Mouse (Mus musculus): ENCODE data around the gene Grwd1.
"Not testable (repeated sequence)": the region's sequence is repeated elsewhere in the genome, so short reads cannot be mapped to it uniquely, and the experiment has no call there.

Grwd1 gene

DNA sequence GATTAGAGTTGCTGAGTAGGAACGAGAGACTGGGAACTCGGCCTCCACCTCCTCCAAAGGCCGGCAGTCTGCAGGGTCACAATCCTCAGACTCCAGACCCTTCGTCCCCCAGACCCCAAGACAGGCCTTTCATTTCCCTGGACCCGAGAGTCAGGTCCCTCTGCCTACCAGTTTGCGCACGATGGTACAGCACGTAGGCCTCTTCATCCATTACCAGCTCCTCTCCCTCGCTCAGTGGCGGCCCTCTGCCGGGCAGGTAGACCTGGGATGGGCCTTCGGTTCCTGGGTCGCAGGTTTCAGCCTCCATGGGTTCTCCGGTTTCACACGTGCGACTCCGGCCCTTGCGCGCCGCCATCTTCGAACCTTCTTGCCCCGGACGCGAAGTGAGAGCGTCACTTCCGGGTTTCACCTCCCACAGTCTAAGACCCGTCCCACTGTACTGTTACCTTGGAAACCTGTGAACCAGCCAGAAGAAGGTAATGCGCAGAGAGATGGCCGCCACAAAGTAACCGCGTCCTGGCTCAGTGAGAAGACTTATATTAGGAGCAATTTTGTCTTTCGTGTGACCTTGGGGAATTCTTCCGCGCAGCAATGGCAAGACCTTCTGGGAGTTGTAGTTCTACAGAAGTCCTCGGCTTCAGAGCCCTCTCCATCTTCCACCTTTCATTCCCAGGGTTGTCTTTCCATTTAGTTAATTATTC lies at the start of gene Grwd1:
TSS of gene Grwd1 (minus strand) at position 518 of the 701 bp plus-strand sequence.
- DNase-seq (ENCODE audit: low read depth, low spot score), result peak; percentile 85

DNA sequence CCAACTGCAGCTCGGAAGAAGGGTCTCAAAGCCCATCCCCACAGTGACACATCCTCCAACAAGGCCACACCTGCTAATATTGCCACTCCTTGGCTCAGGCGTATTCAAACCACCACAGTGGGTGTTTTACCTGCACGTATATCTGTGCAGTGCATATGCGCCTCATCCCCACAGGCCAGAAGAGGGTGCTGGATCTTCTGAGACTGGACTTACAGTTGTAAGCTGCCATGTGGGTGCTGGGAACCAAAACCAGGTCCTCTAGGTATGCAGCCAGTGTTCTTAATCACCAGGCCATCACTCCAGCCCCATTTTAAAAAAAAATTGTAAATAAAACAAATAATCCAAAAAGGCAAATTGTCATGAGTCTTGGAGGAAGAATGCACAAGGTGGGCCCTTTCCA lies 49.8 kb upstream of the Grwd1 start:
- DNase-seq (ENCODE audit: low read depth, low spot score), result no peak

DNA sequence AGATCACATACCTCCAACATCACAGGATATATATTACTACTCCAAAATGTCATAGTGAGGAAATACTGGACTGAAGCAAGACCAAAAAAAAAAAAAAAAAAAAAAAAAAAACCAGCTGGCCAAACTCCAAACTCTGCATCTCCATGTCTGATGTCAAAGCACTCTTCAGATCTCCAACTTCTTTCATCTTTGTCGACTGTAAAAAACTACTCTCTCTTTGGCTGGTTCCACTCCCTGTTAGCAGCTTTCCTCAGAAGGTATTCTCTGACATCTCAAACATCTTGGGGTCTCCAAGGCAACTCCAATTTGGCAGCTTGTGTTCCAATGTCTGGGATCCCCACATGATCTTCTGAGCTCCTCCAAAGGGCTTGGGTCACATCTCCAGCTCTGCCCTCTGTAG lies 47.5 kb upstream of the Grwd1 start, which contains the start of gene Grin2d:
TSS of gene Grin2d (minus strand) at position 101 of the 400 bp plus-strand sequence.
- DNase-seq (ENCODE audit: low read depth, low spot score), result not testable (repeated sequence)

DNA sequence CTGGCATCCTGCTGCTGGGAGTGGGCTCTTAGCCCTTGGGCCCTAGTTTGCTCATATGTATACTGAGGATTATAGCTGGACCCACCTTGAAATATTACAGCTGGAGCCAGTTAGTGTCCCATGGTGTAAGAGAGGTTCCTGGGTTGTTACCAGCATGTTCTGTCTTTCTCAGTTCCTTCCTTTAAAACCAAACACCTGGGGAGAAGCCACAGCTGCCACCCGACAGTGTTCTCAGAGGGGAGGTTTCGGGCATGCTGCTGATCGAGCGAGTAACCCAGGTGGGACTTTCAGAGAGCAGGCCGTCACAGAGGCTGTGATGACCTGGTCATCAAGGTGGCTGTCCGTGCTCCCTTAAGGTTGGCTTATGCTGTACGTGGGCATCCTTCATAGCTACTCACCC lies 46.2 kb upstream of the Grwd1 start:
- DNase-seq (ENCODE audit: low read depth, low spot score), result no peak

DNA sequence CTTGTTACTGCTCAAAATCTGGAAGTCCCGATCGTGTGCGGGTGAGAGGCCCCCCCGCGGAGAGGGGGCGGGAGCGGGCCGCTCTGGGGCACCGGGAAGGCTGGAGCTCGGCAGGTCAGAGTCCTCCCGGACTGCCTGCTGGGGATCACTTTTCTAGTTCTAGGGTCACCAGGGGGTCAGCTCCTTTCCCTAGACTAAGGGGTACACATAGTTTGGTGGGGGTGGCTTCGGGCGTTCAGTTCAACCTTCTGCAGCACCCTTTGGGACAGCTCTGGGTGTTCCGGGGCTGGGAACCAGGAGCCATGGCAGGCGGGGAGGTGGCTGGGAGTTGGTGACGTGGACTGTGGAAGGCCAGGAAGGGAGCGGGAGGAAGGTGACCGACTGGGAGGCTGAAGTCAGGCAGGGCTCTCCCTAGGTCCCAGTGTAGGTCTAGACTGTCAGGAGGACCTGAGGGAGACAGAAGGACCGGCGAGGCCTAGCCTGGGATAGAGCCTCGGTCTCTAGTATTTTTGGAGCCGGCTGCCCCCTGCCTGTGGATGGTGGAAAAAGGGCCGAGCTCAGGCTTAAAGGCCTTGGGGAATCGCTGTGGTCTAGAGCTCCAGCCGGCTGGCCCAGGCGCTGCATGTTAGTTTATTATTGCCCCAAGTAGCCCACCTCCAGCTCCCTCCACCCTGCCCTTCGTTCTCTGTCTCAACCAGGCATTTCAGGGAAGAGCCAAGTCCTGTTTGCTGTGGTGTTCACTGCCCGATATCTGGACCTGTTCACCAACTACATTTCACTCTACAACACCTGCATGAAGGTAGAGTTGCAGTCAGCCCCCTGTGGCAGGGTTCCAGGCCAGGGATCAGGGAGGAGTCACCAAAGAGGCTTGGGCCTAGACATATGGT lies 42.6 kb upstream of the Grwd1 start:
- no peak for DNase-seq (ENCODE audit: low read depth, low spot score)

DNA sequence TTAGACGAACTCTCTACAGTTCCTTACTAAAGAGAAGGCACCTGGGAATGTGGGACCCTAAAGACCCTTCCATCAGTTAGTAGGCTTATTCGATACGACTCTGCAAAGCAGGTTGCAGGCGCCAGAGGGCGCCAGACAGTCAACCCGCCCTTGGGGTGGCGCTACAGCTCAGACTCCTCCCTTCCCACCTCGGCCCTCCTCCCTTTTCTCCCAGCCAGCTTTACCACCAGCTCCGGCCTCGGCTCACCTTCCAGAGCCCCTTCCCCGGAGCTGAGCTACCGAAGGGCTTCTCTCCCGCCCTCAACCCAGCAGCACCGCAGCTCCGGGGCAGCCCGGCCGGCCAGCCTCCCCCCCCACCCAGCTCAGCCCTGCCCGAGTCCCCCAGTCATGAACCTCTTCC lies 41.9 kb upstream of the Grwd1 start, which contains the start of gene Kdelr1:
TSS of gene Kdelr1 (plus strand) at position 149 of the 400 bp plus-strand sequence.
- DNase-seq (ENCODE audit: low read depth, low spot score), result peak; percentile 91

DNA sequence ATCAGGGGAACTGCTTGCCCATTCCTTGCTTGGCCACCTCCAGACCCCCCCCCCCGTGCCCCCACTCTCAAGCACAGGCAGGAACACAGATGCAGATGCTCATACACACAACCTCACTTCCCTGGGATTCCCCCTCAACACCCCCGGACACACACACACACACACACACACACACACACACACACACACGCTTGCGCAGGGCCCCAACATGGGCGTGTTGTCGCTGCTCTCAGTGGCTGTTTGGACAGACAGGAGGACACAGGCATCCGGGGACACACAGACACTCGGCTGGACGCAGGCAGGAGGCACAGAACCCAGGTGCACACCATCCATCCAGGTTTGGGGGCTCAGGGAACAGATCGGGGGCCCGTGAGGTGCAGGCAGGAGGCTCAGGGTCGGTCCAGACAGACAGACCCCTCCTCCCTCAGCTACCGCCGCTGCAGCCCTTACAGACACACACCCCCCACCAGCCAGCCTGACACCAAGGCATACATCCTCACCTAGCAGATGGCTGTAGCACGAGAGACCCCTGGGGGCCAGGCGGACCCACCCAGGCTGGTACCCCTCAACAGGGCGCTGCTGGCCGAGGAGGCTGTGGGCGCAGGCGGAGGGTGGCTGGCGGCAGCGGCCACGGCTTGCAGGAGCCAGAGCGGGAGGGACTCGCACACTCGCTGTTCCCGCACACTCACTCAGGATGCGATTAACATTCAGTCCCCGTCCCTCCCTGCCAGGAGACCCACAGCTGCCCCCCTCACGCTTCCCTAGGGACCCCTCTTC lies 39.7 kb upstream of the Grwd1 start:
- DNase-seq (ENCODE audit: low read depth, low spot score), result no peak

DNA sequence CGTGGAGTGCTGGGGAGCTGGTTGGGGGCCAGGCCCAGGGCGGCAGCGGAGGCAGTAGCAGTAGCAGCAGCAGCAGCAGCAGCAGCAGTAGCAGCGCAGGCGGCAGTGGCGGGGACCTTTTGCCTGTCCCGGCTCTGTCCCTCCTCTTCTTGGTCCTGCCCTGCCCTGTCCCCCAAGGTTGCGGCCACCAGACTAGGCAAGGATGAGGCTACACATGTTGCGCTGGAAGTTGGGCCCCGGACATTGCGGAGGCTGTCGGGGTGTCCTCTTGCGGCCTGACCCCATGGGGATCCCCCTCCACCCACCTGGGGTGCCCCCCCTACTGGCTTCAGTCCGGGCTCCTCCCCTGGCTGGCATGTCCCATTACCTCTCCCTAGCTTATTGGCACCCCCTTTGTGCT lies 39.0 kb upstream of the Grwd1 start:
- no peak for DNase-seq (ENCODE audit: low read depth, low spot score)

DNA sequence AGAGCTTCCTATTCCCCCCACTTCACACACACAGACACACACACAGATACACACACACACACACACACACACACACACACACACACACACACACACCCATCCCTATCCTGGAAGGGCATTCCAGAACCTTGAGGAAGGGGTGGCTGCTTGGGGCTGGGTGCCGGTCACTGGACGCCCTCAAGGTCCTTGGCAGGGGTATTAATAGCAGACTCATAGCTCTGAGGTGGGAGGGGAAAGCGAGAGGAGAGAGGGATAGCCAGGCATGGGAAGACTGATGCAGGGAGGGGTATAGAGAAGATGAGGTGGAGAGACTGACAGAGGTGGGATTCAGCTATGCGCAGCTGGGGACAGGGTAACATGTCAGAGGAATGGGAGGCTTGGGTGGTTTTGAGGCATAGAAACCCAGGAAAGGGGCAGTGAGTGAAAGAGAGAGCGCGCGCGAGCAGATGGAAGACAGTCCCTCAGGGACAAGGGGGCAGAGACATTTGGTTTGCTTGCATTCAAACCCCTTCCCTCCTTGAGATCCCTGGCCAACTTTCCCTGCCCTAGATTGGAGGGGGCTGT lies 38.4 kb upstream of the Grwd1 start:
- DNase-seq (ENCODE audit: low read depth, low spot score), result no peak

DNA sequence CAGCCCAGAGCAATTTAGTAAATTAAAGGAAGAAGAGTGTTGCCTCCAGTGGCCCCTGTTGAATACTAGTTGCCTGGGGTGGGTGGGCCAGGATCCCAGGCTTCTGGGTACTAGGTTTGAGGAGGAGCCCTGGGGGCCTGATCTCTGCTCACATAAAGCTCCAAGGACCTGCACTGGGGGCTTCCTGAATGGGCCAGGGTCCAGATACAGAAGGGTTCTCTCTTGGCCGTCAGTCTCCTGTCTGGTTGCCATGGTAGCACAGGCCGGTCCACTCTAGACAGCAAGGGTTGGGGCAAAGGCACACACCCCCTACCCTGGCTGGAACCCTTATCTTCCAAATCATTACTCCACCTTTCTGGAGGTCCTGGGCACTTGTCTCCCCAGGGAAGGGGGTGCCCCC lies 37.1 kb upstream of the Grwd1 start:
- DNase-seq (ENCODE audit: low read depth, low spot score), result no peak

DNA sequence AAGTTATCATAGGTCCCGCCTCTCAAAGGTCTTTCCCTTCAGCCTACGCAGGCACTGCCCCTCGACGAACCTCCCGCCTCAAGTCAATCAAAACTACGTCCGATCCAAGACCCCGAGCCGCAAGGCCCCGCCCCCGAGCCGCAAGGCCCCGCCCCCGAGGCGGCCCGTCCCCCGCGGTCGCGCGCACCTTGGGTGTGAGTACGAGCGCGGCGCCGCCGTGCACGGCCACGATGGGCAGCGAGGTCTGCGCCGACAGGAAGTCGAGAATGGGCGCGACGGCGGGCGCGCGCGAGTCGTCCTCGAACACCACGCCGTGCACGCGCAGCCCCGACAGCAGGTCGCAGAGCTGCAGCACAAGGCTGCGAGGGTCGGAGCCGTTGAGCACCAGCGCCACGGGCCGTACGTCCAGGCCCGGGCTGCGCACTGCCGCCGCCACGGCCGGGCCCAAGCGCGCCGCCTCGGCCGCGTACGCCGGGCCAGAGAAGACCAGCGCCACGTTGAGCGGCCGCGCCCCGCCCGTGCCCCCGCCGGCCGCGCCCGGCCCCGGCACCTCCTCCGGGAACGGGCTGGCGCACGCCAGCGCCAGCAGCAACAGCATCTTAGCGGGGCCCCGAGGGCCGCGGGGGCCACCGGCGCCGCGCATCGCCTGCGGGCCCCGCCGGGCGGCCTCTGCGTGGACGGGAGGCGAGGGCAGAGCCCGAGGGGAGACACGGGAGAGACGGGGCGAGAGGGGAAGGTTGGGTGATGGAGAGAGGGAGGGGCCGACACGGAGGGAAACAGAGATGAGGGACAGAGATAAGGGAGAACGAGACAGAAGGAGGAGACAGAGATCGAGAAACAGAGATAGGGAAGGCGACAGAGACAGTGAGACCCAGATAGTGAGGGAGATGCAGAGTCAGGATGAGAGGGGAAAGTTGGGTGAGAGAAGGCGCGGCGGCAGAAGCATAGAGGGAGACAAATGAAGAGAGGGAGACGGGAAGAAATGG lies 35.5 kb upstream of the Grwd1 start:
- peak; percentile 85 for DNase-seq (ENCODE audit: low read depth, low spot score)

DNA sequence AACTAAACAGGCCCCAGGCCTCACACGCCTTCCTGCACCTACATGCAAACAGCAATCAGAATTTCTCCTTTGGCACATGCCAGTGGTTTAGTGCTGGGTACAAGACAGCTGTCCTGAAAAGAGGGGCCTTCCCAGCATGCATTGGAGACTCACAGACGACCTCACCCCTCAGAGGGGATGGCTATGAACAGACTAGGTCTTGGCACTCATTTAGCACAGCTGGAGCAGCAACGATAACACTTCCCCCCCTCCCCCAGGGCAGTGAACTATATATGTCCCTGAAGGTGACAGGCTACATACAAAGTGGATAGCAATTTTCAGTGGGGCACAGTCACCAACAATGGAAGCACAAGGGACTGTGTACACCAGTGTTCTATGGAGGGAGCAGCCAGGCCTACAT lies 33.7 kb upstream of the Grwd1 start:
- no peak for DNase-seq (ENCODE audit: low read depth, low spot score)

DNA sequence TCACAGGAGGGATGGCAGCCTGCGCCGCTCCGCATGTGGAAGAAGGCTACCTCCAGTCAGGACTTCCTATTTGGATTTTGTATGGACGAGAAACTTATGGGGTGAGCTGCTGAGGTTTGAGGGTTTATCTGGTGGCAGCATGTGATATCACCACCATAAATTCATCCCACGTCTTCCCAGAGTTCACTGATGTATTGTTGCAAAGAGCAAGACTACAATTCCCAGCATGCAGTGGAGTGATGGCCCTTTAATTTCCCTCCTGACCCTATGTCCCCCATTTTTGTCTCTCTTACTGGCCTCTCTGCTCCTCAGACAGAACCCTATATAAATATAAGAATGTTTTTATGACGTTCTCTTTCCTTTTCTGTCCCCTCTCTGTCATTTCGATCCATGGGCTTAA lies 32.1 kb upstream of the Grwd1 start:
- no peak for DNase-seq (ENCODE audit: low read depth, low spot score)

DNA sequence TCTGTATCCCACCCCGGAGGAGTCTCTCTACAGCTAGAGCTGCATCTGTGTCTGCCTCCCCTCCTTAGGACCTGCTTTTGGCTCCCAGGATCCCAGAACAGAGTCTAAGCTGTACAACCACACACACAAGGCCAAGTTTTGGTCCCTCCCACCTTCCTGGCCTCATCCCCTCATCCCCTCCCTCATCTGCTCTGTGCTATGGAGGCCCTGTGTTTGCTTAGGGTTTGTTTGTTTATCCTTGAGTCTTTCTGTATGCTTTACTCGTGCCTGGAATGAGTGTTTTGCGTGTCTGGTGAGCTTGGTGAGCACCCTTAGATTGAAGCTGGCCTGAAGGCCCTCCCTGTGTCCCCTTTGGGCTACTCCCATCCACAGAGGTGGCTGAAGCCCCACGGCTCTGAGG lies 28.3 kb upstream of the Grwd1 start:
- no peak for DNase-seq (ENCODE audit: low read depth, low spot score)

DNA sequence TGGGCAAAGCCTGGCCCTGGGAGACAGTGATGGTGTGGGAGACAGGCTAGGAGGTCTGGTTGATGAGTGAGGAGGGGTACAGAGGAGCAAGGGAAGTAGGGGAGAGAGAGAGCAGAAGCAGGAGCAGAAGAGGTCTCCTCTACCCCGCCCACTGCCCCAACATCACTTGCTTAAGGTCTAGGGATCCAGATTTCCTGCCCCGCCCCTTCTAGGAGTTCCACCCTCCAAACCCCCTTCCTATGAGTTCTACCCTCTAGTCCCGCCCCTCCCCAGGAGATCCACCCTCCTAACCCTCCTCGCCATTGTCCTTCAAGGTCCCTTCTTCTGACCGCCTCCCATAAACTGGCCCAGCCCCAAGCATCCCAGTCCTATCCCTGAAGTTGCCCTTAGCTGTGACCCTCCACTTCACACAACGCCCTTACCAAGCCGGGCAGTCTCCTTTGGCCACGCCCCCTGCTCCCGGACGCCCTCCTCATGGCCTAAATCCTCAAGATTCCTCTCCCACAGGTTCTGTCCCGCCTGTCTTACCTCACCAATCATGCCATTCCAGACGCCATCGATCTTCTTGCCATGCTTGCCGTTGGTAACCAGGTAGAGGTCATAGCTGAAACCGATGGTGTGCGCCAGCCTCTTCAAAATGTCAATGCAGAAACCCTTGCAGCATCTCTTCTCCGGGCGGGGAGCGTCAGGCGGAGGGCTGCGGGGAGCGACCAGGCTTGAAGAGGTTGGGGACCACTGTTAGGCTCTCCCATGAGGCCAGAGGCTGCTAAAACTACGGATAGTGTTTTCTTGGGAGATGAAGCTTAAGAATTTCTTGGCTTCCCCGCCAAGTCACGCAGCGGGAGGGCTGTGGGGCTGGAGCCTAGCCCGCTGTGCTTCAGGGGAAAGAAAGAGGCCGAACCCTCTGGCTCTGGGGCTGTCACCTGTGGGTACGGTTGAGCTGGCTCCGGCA lies 26.5 kb upstream of the Grwd1 start:
- no peak for DNase-seq (ENCODE audit: low read depth, low spot score)

DNA sequence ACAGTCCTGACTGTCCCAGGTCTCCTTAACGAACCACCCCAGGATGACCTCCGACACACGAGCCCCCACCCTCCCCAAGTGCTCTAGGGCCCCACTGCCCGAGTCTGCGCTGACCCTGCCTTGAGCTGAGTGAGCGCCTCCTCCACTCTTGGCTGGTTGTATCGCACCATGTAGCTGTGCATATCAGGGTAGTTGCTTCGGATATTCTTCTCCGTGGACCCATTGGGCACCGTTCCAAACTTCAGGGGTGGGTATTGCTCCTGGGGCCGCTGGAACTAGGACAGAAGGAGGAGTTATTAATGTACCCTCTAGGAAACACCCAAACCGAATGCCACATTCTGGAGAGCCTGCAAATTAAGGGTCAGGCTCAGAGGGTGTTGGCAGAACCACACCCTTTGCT lies 22.3 kb upstream of the Grwd1 start:
- no peak for DNase-seq (ENCODE audit: low read depth, low spot score)

DNA sequence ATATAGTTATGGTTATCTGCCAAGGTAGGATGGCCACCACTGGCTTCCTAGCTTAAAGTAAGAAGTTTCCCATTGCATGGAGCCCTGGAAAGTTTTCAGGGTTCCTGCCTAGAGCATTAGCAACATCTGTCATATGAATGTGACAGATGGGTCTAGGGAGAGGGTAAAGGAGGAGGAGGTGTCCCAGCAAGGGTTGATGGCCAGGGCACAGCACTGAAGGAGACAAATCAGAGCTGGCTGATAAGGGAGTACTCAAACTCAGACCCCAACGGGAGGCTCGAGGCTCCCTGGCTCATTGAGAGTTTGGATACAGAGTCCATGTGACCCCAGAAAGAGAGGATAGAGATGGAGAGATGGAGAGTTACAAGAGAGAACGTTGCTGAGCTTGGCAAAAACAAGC lies 19.9 kb upstream of the Grwd1 start:
- DNase-seq (ENCODE audit: low read depth, low spot score), result no peak

DNA sequence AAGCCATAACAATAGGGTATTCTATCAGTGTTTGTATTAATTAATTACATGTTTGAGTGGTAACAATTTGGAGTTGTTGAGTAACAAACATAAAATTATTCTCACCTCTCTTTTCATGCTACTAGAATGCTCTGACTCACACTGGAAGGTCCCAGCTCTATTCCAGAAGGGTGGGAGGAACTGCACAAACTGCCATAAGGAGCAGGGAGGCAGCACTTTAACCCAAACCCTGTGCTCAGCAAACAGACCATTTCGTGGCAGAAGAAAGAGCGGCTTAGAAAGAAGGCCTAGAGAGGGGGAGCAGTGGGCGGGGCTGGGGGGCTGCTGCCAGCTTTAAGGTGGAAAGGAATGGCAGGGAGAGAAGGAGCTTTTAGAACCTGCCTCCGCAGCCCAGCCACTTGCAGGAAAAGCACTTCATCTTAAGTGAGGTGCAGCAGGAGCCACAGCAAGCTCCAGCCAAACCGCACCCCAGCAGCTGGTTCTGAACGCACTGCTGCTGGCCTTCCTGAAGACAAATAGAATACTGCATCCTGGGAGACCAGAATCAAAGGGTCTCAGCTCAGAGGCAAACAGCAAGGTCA lies 17.8 kb upstream of the Grwd1 start:
- DNase-seq (ENCODE audit: low read depth, low spot score), result no peak
